Mouse (Mus musculus): ENCODE data around the gene Gm27029. TPM values are rescaled to one million over a fixed set of nuclear protein-coding genes. Genes with fewer than 3 reads are reported as not detected.
"Not testable (repeated sequence)": the region's sequence is repeated elsewhere in the genome, so short reads cannot be mapped to it uniquely, and the experiment has no call there.

Gm27029 gene
- polyA plus RNA-seq, 1 experiment from 2014 or later: 6.5 TPM

GRCm38 (mm10) chr11:101441450-101442126 is 17.0 kb upstream of the Gm27029 start:
- H3K4me3 ChIP-seq (replicated peaks): peak overlapping the region; percentile 80
- WGBS: 37% methylated on average over 15 of the region's 15 CpGs
- H3K27me3 ChIP-seq: not testable (repeated sequence)

GRCm38 (mm10) chr11:101438006-101438405 is 13.4 kb upstream of the Gm27029 start:
- peaks cover 30% of the 10 kb centered on the region for H3K36me3 ChIP-seq (replicated peaks)
- H3K4me2 ChIP-seq; H3K4me3 ChIP-seq (replicated peaks); H3K27ac ChIP-seq; H3K9ac ChIP-seq; H3K27me3 ChIP-seq; H3K9me3 ChIP-seq; H3K4me1 ChIP-seq; ATAC-seq (ENCODE audit: low FRiP score): not testable (repeated sequence)
- 54% methylated on average over 3 of the region's 3 CpGs for WGBS

More at GRCm38 (mm10) chr11:101441450-101442126, 17.0 kb upstream of the Gm27029 start:
- not testable (repeated sequence) for H3K9ac ChIP-seq, H3K9me3 ChIP-seq, H3K27ac ChIP-seq
- Histone ChIP-seq H3K4me1 (peaks cover 14% of the 10 kb centered on the region), H3K36me3 (replicated peaks) (peaks cover 27% of the 10 kb centered on the region), H3K4me2 (peak overlapping the region; percentile 95)
- peak; percentile 7; the same call in 1 of the 2 replicates for ATAC-seq (ENCODE audit: low FRiP score)

- 49% methylated on average over 4 of the region's 4 CpGs for WGBS
- H3K4me3 ChIP-seq (replicated peaks): no peak overlapping the region
- H3K9ac ChIP-seq: no peak overlapping the region
- H3K4me1 ChIP-seq: no peaks in the 10 kb centered on the region
- no peak overlapping the region for H3K4me2 ChIP-seq
- no peak for ATAC-seq (ENCODE audit: low FRiP score)
- H3K27me3 ChIP-seq: no peaks in the 10 kb centered on the region
- H3K36me3 ChIP-seq (replicated peaks): peaks cover 38% of the 10 kb centered on the region
- H3K27ac ChIP-seq: no peak overlapping the region
- no peaks in the 10 kb centered on the region for H3K9me3 ChIP-seq
Observed at GRCm38 (mm10) chr11:101436916-101437315, 12.3 kb upstream of the Gm27029 start.

GRCm38 (mm10) chr11:101435831-101436230 is 11.2 kb upstream of the Gm27029 start:
- WGBS: 82% methylated on average over 4 of the region's 4 CpGs
- H3K9me3 ChIP-seq: no peaks in the 10 kb centered on the region
- peaks cover 48% of the 10 kb centered on the region for H3K36me3 ChIP-seq (replicated peaks)
- no peak overlapping the region for H3K9ac ChIP-seq
- H3K4me2 ChIP-seq: no peak overlapping the region
- H3K27me3 ChIP-seq: no peaks in the 10 kb centered on the region
- H3K27ac ChIP-seq: no peak overlapping the region
- H3K4me3 ChIP-seq (replicated peaks): no peak overlapping the region
- ATAC-seq (ENCODE audit: low FRiP score): no peak
- no peaks in the 10 kb centered on the region for H3K4me1 ChIP-seq

GRCm38 (mm10) chr11:101433396-101433795 is 8.8 kb upstream of the Gm27029 start:
- ATAC-seq (ENCODE audit: low FRiP score): no peak
- Histone ChIP-seq H3K9ac (no peak overlapping the region), H3K4me3 (replicated peaks) (no peak overlapping the region), H3K27ac (no peak overlapping the region), H3K4me2 (no peak overlapping the region), H3K36me3 (replicated peaks) (peaks cover 65% of the 10 kb centered on the region), H3K9me3 (no peaks in the 10 kb centered on the region), H3K4me1 (no peaks in the 10 kb centered on the region), H3K27me3 (no peaks in the 10 kb centered on the region)
- 93% methylated on average over 13 of the region's 13 CpGs for WGBS

GRCm38 (mm10) chr11:101431327-101431726 is 6.7 kb upstream of the Gm27029 start:
- H3K4me2 ChIP-seq: no peak overlapping the region
- H3K9ac ChIP-seq: no peak overlapping the region
- H3K4me1 ChIP-seq: peaks cover 9% of the 10 kb centered on the region
- H3K27ac ChIP-seq: no peak overlapping the region
- no peak overlapping the region for H3K4me3 ChIP-seq (replicated peaks)
- H3K36me3 ChIP-seq (replicated peaks): peaks cover 65% of the 10 kb centered on the region
- H3K9me3 ChIP-seq: no peaks in the 10 kb centered on the region
- no peak for ATAC-seq (ENCODE audit: low FRiP score)
- WGBS: 93% methylated on average over 9 of the region's 9 CpGs
- H3K27me3 ChIP-seq: no peaks in the 10 kb centered on the region

GRCm38 (mm10) chr11:101426165-101426564 is 1.6 kb upstream of the Gm27029 start:
- Histone ChIP-seq H3K27ac (no peak overlapping the region), H3K36me3 (replicated peaks) (peaks cover 19% of the 10 kb centered on the region), H3K9me3 (no peaks in the 10 kb centered on the region), H3K4me1 (peaks cover 30% of the 10 kb centered on the region), H3K4me3 (replicated peaks) (peak overlapping the region; percentile 99), H3K9ac (peak overlapping the region; percentile 88; the same call in 1 of the 2 replicates), H3K4me2 (peak overlapping the region; percentile 98), H3K27me3 (peaks cover 11% of the 10 kb centered on the region)
- WGBS: 71% methylated on average over 8 of the region's 8 CpGs
- ATAC-seq (ENCODE audit: low FRiP score): no peak

- Histone ChIP-seq H3K27ac (peak within 1 kb of the TSS; percentile 89), H3K4me2 (peak within 1 kb of the TSS; percentile 98), H3K36me3 (replicated peaks) (peaks cover 9% of the 10 kb centered on the region), H3K4me3 (replicated peaks) (peak within 1 kb of the TSS; percentile 99), H3K27me3 (peaks cover 11% of the 10 kb centered on the region), H3K9me3 (no peaks in the 10 kb centered on the region), H3K9ac (peak within 1 kb of the TSS; percentile 88), H3K4me1 (peaks cover 30% of the 10 kb centered on the region)
- peak; percentile 93 for ATAC-seq (ENCODE audit: low FRiP score)
- under 1% methylated on average over 81 of the region's 81 CpGs for WGBS
Observed at GRCm38 (mm10) chr11:101424925-101425813, 573 bp upstream of the Gm27029 start, which contains the start of the genes Rundc1 and Ptges3l. TSS of gene Rundc1 (plus strand) at chr11:101425085. TSS of gene Ptges3l (minus strand) at chr11:101425333.

GRCm38 (mm10) chr11:101420148-101420547 is 4.4 kb downstream of the Gm27029 start:
- peaks cover 18% of the 10 kb centered on the region for H3K4me1 ChIP-seq
- no peak overlapping the region for H3K9ac ChIP-seq
- WGBS: 90% methylated on average over 5 of the region's 5 CpGs
- no peak overlapping the region for H3K27ac ChIP-seq
- peaks cover 11% of the 10 kb centered on the region for H3K27me3 ChIP-seq
- H3K9me3 ChIP-seq: no peaks in the 10 kb centered on the region
- no peaks in the 10 kb centered on the region for H3K36me3 ChIP-seq (replicated peaks)
- ATAC-seq (ENCODE audit: low FRiP score): no peak
- no peak overlapping the region for H3K4me3 ChIP-seq (replicated peaks)
- no peak overlapping the region for H3K4me2 ChIP-seq

- H3K4me1 ChIP-seq: peaks cover 17% of the 10 kb centered on the region
- no peak overlapping the region for H3K27ac ChIP-seq
- no peak for ATAC-seq (ENCODE audit: low FRiP score)
- no peaks in the 10 kb centered on the region for H3K9me3 ChIP-seq
- WGBS: 26% methylated on average over 3 of the region's 3 CpGs
- H3K9ac ChIP-seq: no peak overlapping the region
- H3K4me3 ChIP-seq (replicated peaks): no peak overlapping the region
- no peaks in the 10 kb centered on the region for H3K36me3 ChIP-seq (replicated peaks)
- no peak overlapping the region for H3K4me2 ChIP-seq
- peaks cover 11% of the 10 kb centered on the region for H3K27me3 ChIP-seq
Observed at GRCm38 (mm10) chr11:101419610-101420009, 5.0 kb downstream of the Gm27029 start.

- Histone ChIP-seq H3K9ac (no peak overlapping the region), H3K36me3 (replicated peaks) (peaks cover under 1% of the 10 kb centered on the region; the same call in 1 of the 2 replicates), H3K4me1 (peaks cover 11% of the 10 kb centered on the region), H3K4me3 (replicated peaks) (no peak overlapping the region), H3K4me2 (no peak overlapping the region), H3K27me3 (peaks cover 8% of the 10 kb centered on the region), H3K27ac (no peak overlapping the region), H3K9me3 (no peaks in the 10 kb centered on the region)
- WGBS: 64% methylated on average over 6 of the region's 6 CpGs
- no peak for ATAC-seq (ENCODE audit: low FRiP score)
Observed at GRCm38 (mm10) chr11:101418991-101419390, 5.6 kb downstream of the Gm27029 start.

GRCm38 (mm10) chr11:101417101-101417855 is 7.3 kb downstream of the Gm27029 start, which contains the start of gene Aarsd1:
TSS of gene Aarsd1 (minus strand) at chr11:101417615.
- peak within 1 kb of the TSS; percentile 87 for H3K9ac ChIP-seq
- H3K9me3 ChIP-seq: no peaks in the 10 kb centered on the region
- 1% methylated on average over 45 of the region's 45 CpGs for WGBS
- peaks cover 8% of the 10 kb centered on the region for H3K4me1 ChIP-seq
- peak; percentile 86 for ATAC-seq (ENCODE audit: low FRiP score)
- H3K27ac ChIP-seq: peak within 1 kb of the TSS; percentile 82
- H3K4me2 ChIP-seq: peak within 1 kb of the TSS; percentile 89
- peak within 1 kb of the TSS; percentile 84 for H3K4me3 ChIP-seq (replicated peaks)
- H3K36me3 ChIP-seq (replicated peaks): peaks cover 17% of the 10 kb centered on the region
- H3K27me3 ChIP-seq: no peaks in the 10 kb centered on the region

Data from forebrain, embryonic 12.5 days (tissue).